Mouse (Mus musculus) spleen, adult 2 months (tissue): Measurements from ENCODE around the gene Tpp1.

Source experiments
- CTCF ChIP-seq: fragments of 200-500 bp; IDR thresholded peaks from 2 replicates; pipeline ENCODE4 v1.5.1; 2011; ENCODE audit warnings: mild to moderate bottlenecking, inconsistent platforms; ENCODE audit not compliant: insufficient read depth, insufficient read length, insufficient replicate concordance; ENCODE audit errors: extremely low read depth
- POLR2A ChIP-seq: fragments of 200-500 bp; IDR thresholded peaks from 2 replicates; pipeline ENCODE4 v1.6.1; 2011; ENCODE audit warnings: low read depth, low read length, inconsistent platforms

DNA sequence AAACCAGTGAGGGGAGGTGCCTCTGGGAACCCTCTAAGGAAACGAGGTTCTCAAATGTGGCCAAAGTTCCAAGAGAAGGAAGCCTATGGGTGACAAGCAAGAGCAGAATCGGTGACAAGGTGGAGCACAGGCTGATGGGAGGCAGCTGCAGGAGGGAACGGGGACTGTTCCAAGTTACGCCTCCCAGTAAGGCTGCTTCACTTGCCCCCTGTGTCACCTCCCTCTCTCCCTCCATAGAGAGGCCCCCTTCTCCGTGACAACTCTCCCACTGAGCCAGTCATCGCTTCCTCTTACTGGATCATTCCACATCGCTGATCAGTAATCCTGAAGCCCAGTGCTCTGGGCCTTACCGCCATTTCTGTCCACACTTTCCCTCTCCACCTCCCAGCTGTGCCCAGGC lies 22.6 kb upstream of the Tpp1 start:
- TF ChIP-seq CTCF (no peak), POLR2A (no peak)
